Mouse (Mus musculus) hindbrain, postnatal 0 days (tissue): Measurements from ENCODE around the gene Zbtb24. TPM values are rescaled to one million over a fixed set of nuclear protein-coding genes. Genes with fewer than 3 reads are reported as not detected.

Experiments
- ATAC-seq: fragments of 200-750 bp; cut with Nextera tagmentation; 2 replicates; pipeline ENCODE4 v1.8.0; 2017; ENCODE audit warnings: mild to moderate bottlenecking, moderate TSS enrichment, moderate library complexity
- DNase-seq: peaks from one replicate; pipeline ENCODE4 v3.0.0-alpha.2; 2015; ENCODE audit warnings: low spot score
- H3K27ac ChIP-seq: fragments of 300-500 bp; sonication (generic); 2 replicates; pipeline ENCODE4 v1.5.1; 2014; ENCODE audit warnings: mild to moderate bottlenecking
- H3K27me3 ChIP-seq: fragments of 300-500 bp; sonication (generic); 2 replicates; pipeline ENCODE4 v1.6.1; 2014; ENCODE audit warnings: low read length, mixed read lengths; ENCODE audit not compliant: insufficient read depth
- H3K36me3 ChIP-seq: fragments of 300-500 bp; sonication (generic); 2 replicates; pipeline ENCODE4 v1.6.1; 2014; ENCODE audit warnings: low read length, mixed read lengths; ENCODE audit not compliant: insufficient read depth
- H3K4me1 ChIP-seq: fragments of 300-500 bp; sonication (generic); 2 replicates; pipeline ENCODE4 v1.6.1; 2014; ENCODE audit warnings: antibody characterized with exemption, low read length, mixed read lengths; ENCODE audit not compliant: insufficient read depth
- H3K4me2 ChIP-seq: fragments of 300-500 bp; sonication (generic); 2 replicates; pipeline ENCODE4 v1.6.1; 2014; ENCODE audit warnings: low read depth, mild to moderate bottlenecking, low read length, moderate library complexity, mixed read lengths
- H3K4me3 ChIP-seq: fragments of 300-500 bp; sonication (generic); 2 replicates; pipeline ENCODE4 v1.5.1; 2014; ENCODE audit warnings: low read length
- H3K9ac ChIP-seq: fragments of 300-500 bp; sonication (generic); replicated peaks from 2 replicates; pipeline ENCODE4 v1.6.1; 2014; ENCODE audit warnings: mild to moderate bottlenecking, low read length, moderate library complexity, mixed read lengths
- H3K9me3 ChIP-seq: fragments of 300-500 bp; sonication (generic); 2 replicates; pipeline ENCODE4 v1.6.1; 2016; ENCODE audit warnings: low read length, mixed read lengths
- CTCF ChIP-seq: IDR thresholded peaks from 2 replicates; pipeline ENCODE4 v1.5.1; 2016; ENCODE audit warnings: antibody characterized with exemption, control low read depth, low read depth
- WGBS: fragments of 180-500 bp; shearing (Covaris S2); extraction: QIAGEN DNeasy Blood & Tissue Kit; methylation state at CpG from one replicate; pipeline ENCODE4 v1.1.7; 2014; 5-methylcytosine and 5-hydroxymethylcytosine counted together
- polyA plus RNA-seq: library from polyadenylated mRNA; unstranded; fragments of >200 nt; fragmentation: Nextera tagmentation; extraction: Ambion mirVana; gene quantifications from 2 replicates; pipeline ENCODE4 v1.2.1, GENCODE M21; 2015
- total RNA-seq: library from RNA; depleted of rRNA; stranded (reverse); fragments of >200 nt; gene quantifications from 2 replicates; pipeline ENCODE4 v1.2.3, GENCODE M21; 2014

Zbtb24 gene
- total and polyA plus RNA-seq, 2 experiments from 2014 or later, result 14.3 to 19.8 TPM

DNA sequence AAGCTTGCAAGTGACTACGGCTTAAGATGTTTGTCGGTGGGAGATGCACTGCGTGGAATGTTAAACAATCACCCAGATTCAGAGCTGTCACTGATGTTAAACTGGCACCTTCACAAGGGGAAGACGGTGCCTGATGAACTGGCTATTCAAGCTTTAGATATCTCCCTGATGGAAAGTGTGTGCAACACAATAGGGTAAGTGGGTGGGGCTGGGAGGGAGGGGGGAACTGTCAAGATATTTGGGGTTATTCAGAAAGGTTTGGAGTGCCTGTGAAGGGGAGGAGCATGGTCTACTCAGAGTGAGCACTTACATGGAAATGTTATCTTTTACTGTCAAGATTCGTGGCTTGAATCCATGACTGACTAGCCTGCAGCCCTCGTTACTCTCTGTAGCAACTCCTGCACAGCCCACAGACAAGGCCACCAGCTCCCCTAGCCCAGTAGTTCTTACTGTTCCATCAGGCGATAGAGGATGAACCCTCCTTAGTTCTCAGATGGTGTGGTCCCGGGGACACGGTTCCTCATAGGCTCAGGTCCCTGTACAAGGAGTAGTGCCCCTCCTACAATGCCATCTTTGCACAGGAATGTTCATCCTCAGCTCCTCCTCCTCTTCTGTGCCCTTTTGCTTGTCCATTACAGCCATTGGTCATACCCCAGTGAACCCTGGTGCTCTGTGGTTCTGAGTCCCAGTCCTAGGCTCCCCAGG is 29.5 kb upstream of the Zbtb24 start:
- H3K9me3 ChIP-seq, result no peaks in the 10 kb centered on the region; the same call in 1 of the 2 replicates
- DNase-seq, result no peak
- no peak for TF ChIP-seq CTCF
- no peaks in the 10 kb centered on the region for H3K36me3 ChIP-seq
- H3K9ac ChIP-seq, result no peak overlapping the region
- no peaks in the 10 kb centered on the region for H3K4me1 ChIP-seq
- ATAC-seq, result no peak
- H3K4me2 ChIP-seq, result no peak overlapping the region
- H3K4me3 ChIP-seq, result no peak overlapping the region
- WGBS, result 80% methylated on average over 9 of the region's 9 CpGs
- no peaks in the 10 kb centered on the region for H3K27me3 ChIP-seq
- no peak overlapping the region for H3K27ac ChIP-seq

DNA sequence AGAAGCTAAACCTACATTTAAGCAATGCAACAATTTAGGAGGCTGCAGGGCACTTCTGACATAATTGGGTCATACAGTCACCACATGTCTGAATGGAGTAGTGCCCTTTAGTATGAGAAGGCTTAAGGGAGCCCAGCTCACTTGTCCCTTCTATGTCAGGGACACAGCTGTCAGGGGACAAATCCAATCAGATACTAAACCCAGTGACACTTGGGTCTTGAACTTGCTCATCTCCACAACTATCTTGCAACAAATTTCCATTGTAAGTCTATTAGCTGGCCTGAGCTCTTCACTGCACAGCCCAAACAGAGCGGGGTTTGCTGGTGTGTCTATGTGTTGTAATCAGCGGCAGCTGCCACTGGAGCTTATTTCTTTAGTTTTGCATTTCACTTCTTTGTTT is 26.5 kb upstream of the Zbtb24 start:
- no peak overlapping the region for H3K4me2 ChIP-seq
- ATAC-seq (no peak), DNase-seq (no peak)
- H3K9me3 ChIP-seq, result no peaks in the 10 kb centered on the region
- TF ChIP-seq CTCF, result no peak
- H3K9ac ChIP-seq, result no peak overlapping the region
- no peak overlapping the region for H3K4me3 ChIP-seq
- H3K4me1 ChIP-seq, result no peaks in the 10 kb centered on the region
- no peaks in the 10 kb centered on the region for H3K36me3 ChIP-seq
- no peaks in the 10 kb centered on the region for H3K27me3 ChIP-seq
- no peak overlapping the region for H3K27ac ChIP-seq
- WGBS, result 79% methylated on average over 2 of the region's 2 CpGs

DNA sequence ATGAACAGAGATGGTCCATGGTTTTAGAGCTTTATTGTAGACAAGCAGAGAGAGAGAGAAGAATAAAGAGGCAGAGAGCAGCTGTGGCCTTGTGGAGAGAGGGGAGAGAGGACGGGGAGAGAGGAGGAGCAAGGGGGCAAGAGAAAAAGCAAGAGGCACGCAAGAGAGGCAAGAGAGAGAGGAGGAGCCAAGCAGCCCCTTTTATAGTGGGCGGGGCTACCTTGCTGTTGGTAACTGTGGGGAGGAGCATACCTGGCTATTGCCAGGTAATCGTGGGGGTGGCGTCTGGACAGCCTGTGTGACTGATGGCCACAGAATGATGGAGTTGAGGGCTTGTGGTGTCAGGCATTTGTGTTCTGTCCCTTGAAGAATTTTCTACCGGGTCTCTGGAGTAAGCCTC is 23.8 kb upstream of the Zbtb24 start:
- H3K36me3 ChIP-seq, result no peaks in the 10 kb centered on the region
- no peak overlapping the region for H3K4me3 ChIP-seq
- WGBS, result 64% methylated on average over 6 of the region's 6 CpGs
- no peak overlapping the region for H3K9ac ChIP-seq
- H3K27ac ChIP-seq, result no peak overlapping the region
- H3K4me1 ChIP-seq, result no peaks in the 10 kb centered on the region
- H3K4me2 ChIP-seq, result no peak overlapping the region
- DNase-seq (no peak), ATAC-seq (no peak)
- no peaks in the 10 kb centered on the region for H3K9me3 ChIP-seq
- no peaks in the 10 kb centered on the region for H3K27me3 ChIP-seq
- no peak for TF ChIP-seq CTCF

DNA sequence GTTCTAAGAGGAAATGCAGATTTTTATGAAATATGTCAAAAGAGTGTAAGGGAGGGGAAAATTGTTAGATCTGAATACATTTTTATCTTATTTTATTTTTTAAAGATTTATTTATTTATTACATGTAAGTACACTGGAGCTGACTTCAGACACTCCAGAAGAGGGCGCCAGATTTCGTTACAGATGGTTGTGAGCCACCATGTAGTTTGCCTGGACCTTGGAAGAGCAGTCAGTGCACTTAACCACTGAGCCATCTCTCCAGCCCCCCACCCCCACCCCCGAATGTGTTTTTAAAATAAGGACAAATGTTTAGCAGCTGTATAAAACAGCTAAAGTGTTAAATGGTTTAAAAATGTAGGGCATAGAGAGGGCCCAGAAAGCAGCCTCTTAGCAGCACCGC is 15.6 kb upstream of the Zbtb24 start:
- Histone ChIP-seq H3K27me3 (no peaks in the 10 kb centered on the region), H3K4me1 (no peaks in the 10 kb centered on the region), H3K4me3 (no peak overlapping the region), H3K9me3 (no peaks in the 10 kb centered on the region), H3K27ac (no peak overlapping the region), H3K36me3 (no peaks in the 10 kb centered on the region), H3K4me2 (no peak overlapping the region), H3K9ac (no peak overlapping the region)
- ATAC-seq (no peak; the same call in 1 of the 2 replicates), DNase-seq (peak; percentile 65)
- peak; percentile 64 for TF ChIP-seq CTCF
- WGBS, result 28% methylated on average over 4 of the region's 4 CpGs

GRCm38 (mm10) chr10:41435141-41435540 is 15.0 kb upstream of the Zbtb24 start:
- H3K4me1 ChIP-seq, result no peaks in the 10 kb centered on the region
- no peak for TF ChIP-seq CTCF
- H3K9me3 ChIP-seq, result no peaks in the 10 kb centered on the region
- no peak overlapping the region for H3K9ac ChIP-seq
- H3K27ac ChIP-seq, result no peak overlapping the region
- H3K36me3 ChIP-seq, result no peaks in the 10 kb centered on the region
- WGBS, result 48% methylated on average over 3 of the region's 3 CpGs
- H3K4me2 ChIP-seq, result no peak overlapping the region
- no peak overlapping the region for H3K4me3 ChIP-seq
- DNase-seq, result no peak
- no peak for ATAC-seq
- H3K27me3 ChIP-seq, result no peaks in the 10 kb centered on the region

- WGBS, result 82% methylated on average over 1 of the region's 1 CpGs
- no peak overlapping the region for H3K4me2 ChIP-seq
- TF ChIP-seq CTCF, result no peak
Observed at GRCm38 (mm10) chr10:41448216-41448615, 2.0 kb upstream of the Zbtb24 start.

DNA sequence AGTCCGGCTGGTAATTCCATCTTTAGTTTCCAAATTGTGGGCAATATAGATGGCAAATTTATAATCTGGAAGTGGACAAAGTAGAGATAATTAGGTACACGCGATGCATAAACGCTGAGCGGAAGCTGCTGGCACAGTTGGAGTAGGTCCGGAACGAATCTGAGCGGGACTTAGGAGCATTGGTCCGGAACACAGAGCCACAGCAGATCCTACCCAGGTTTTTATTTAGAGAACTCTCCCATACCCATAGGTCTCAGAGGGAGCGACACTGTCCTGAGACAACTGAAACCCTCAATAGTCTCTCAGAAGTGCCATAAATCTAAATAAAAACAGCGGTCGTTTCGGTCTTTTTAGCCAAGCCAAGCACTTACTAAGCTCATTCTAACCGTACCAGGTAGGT is 499 bp upstream of the Zbtb24 start:
- 9% methylated on average over 14 of the region's 14 CpGs for WGBS
- ATAC-seq (peak; percentile 73), DNase-seq (peak; percentile 61)

More at GRCm38 (mm10) chr10:41448216-41448615, 2.0 kb upstream of the Zbtb24 start:
- ATAC-seq (no peak), DNase-seq (no peak)
- Histone ChIP-seq H3K36me3 (no peaks in the 10 kb centered on the region), H3K4me3 (no peak overlapping the region), H3K9ac (no peak overlapping the region), H3K27ac (no peak overlapping the region), H3K9me3 (no peaks in the 10 kb centered on the region), H3K4me1 (peaks cover 8% of the 10 kb centered on the region), H3K27me3 (no peaks in the 10 kb centered on the region)

More for the DNA sequence above, 499 bp upstream of the Zbtb24 start:
- H3K27me3 ChIP-seq, result no peaks in the 10 kb centered on the region
- peak overlapping the region; percentile 84 for H3K9ac ChIP-seq
- no peaks in the 10 kb centered on the region for H3K9me3 ChIP-seq
- no peaks in the 10 kb centered on the region; the same call in 1 of the 2 replicates for H3K36me3 ChIP-seq
- peak overlapping the region; percentile 95 for H3K4me3 ChIP-seq
- peak overlapping the region; percentile 83 for H3K27ac ChIP-seq
- peaks cover 8% of the 10 kb centered on the region for H3K4me1 ChIP-seq
- H3K4me2 ChIP-seq, result peak overlapping the region; percentile 76
- TF ChIP-seq CTCF, result no peak
